Mouse (Mus musculus) 3T3-L1 (cell line): Measurements from ENCODE around the gene Gm48552.
A peak's percentile ranks its signal among the peaks of the same experiment; 100 is the strongest.

ENCODE experiments used
- DNase-seq: peaks from one replicate; pipeline ENCODE4 v3.0.0-alpha.2; 2015; ENCODE audit warnings: low read depth, low spot score

The Gm48552 gene

DNA sequence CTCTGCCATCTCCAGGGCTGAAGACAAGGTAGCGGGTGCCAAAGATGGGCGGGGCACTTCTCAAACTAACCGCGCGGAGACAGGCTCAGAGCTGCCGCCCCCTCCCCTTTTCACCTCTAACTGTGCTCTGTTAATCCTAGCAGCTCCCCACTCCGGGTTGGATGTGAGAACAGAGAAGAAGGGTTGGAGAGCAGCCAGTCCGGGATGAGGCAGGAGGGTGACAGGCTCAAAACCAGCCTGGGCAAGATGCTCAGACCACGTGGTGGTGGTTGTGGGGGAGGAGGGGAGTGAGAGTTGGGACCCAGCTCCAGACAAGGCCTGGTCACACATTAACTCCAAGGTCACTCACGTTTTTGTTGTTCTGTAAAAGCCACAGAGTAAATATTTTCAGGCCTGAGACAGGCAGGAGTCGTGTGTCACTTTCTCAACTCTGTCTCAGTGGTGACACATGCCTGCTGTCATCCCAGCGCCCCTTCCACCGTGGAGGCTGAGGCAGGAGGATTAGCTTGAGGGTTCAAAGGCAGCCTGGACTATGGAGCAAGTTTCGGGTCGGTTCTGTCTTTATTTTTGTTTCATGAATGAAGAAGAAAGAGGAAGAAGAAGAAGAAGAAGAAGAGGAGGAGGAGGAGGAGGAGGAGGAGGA is 42.8 kb downstream of the Gm48552 start:
- peak; percentile 63 for DNase-seq

GRCm38 (mm10) chr10:81432169-81432867 is 43.5 kb downstream of the Gm48552 start:
- DNase-seq, result no peak

- DNase-seq, result peak; percentile 83
Measured at GRCm38 (mm10) chr10:81432868-81433262, 44.1 kb downstream of the Gm48552 start.

- DNase-seq, result no peak
Measured at GRCm38 (mm10) chr10:81433541-81434289, 44.9 kb downstream of the Gm48552 start.

GRCm38 (mm10) chr10:81434361-81435263 is 45.8 kb downstream of the Gm48552 start:
- DNase-seq, result no peak

DNA sequence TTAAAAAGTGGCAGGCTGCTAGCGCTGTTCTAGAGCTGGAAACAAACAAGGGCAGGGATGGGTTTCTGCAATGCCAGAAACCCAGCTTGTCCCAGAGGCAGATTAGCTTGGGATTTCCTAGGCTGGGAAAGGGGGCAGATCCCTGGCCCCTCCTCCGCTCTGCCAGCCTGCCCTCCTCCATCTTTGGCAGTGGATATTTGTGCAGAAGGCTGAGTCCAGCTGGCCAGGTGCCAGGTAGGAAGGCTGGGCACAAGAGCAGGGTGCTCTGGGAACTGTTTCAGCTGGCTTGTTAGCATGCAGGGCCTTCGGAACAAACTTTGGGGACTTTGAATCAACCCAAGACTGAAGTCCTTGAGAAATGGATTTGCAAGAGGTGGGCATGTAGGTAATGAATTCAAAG is 46.6 kb downstream of the Gm48552 start:
- DNase-seq, result no peak
